16 mouse cellular contexts compared by ENCODE assay signal in the genomic region with DNA sequence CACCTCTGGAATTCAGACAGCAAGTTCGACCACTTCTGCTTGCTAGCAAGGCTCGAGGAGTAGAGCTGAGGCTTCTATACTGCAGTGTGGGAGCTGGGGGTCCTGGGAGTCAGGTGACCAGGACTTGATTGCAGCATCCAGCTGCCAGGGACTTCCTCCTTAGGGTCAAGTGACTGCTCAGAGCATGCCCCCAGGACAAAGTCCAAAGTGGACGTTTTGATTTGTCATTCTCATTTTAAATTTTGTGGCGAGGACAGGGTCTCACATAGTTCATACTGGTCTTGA.
A peak's percentile ranks its signal among the peaks of the same experiment; 100 is the strongest.
DNase-seq lines count a peak whose midpoint lies in the region; ATAC-seq and TF ChIP-seq lines count a peak whose summit lies in the region.
"Had no signal": no experiment of that assay in that cellular context is flagged by ENCODE, and none has a peak within 500 bp of the region (broad histone marks: within the 10 kb centered on the region; RNA-seq: fewer than 3 reads in every experiment).

No protein-coding gene starts in this region.

- DNase-seq in heart, adult 18-20 months: peak; percentile 36 to 47
- DNase-seq in heart, adult 8-10 months (ENCODE audit: low spot score): no peak
- DNase-seq in kidney, adult 9 months: peak; percentile 54
- DNase-seq in kidney, adult 11 months: no peak
- no peak for DNase-seq in heart, postnatal 0 days (ENCODE audit: low spot score)
- DNase-seq in cerebellum, postnatal 10 days: no peak
- DNase-seq: B cell, adult 2 months; cerebellum, adult 11-12 months; left cerebral cortex, postnatal 4 days; lung, postnatal 36 days; thymus, postnatal 36 days had no signal

- 22% methylated on average over 4 of the region's 4 CpGs for WGBS in bone marrow, adult 2 months
- 38% methylated on average over 4 of the region's 4 CpGs for WGBS in heart, postnatal 0 days

- H3K9ac ChIP-seq in heart, postnatal 0 days (replicated peaks; ENCODE audit: low read depth, low read length): no peak overlapping the region
- H3K9ac ChIP-seq: liver, embryonic 14.5 days had no signal

- H3K4me3 ChIP-seq in bone marrow, adult 2 months (replicated peaks; ENCODE audit: control insufficient read depth, low read depth, low read length): no peak overlapping the region
- H3K4me3 ChIP-seq in heart, postnatal 0 days (ENCODE audit: low read depth, low read length): no peak overlapping the region
- H3K4me3 ChIP-seq: erythroblast, embryonic 14.5 days had no signal

- no peak for TF ChIP-seq EP300 in heart, postnatal 0 days (IDR thresholded peaks at IDR 0.05; ENCODE audit: low read depth)

- no peaks in the 10 kb centered on the region for H3K27me3 ChIP-seq in heart, postnatal 0 days (ENCODE audit: control insufficient read depth, insufficient read depth, low read length)

- no peaks in the 10 kb centered on the region for H3K9me3 ChIP-seq in heart, postnatal 0 days (replicated peaks; ENCODE audit: control insufficient read depth, low read length)
- H3K9me3 ChIP-seq: G1E had no signal

- no peak for TF ChIP-seq CTCF in bone marrow, adult 2 months (IDR thresholded peaks at IDR 0.05; ENCODE audit: control insufficient read depth, insufficient read depth, low read length)
- TF ChIP-seq CTCF in heart, postnatal 0 days (IDR thresholded peaks at IDR 0.05; ENCODE audit: low read depth): no peak

- H3K4me1 ChIP-seq in bone marrow, adult 2 months (ENCODE audit: control insufficient read depth, insufficient read depth, low read length): no peaks in the 10 kb centered on the region
- H3K4me1 ChIP-seq in heart, postnatal 0 days (ENCODE audit: control insufficient read depth, insufficient read depth): peaks cover 3% of the 10 kb centered on the region; the same call in 1 of the 2 replicates

- no peak for TF ChIP-seq POLR2A in bone marrow, adult 2 months (IDR thresholded peaks at IDR 0.05; ENCODE audit: borderline replicate concordance, control insufficient read depth, low read depth, low read length)

- H3K27ac ChIP-seq in bone marrow, adult 2 months (ENCODE audit: control insufficient read depth, insufficient read depth, low read depth, low read length, poor library complexity): peak overlapping the region; percentile 15; the same call in 1 of the 2 replicates
- H3K27ac ChIP-seq in heart, postnatal 0 days (ENCODE audit: low read depth): peak overlapping the region; percentile 58
- H3K27ac ChIP-seq: liver, embryonic 14.5 days had no signal

- no peak for ATAC-seq in heart, postnatal 0 days (ENCODE audit: insufficient read depth, low read depth)
- ATAC-seq in erythroid progenitor cell, adult 5-6 weeks (replicated peaks; ENCODE audit: low FRiP score, poor library complexity, severe bottlenecking): no peak

- H3K36me3 ChIP-seq in heart, postnatal 0 days (replicated peaks; ENCODE audit: control insufficient read depth, insufficient read depth, low read length): peaks cover 35% of the 10 kb centered on the region

- H3K4me2 ChIP-seq in heart, postnatal 0 days (ENCODE audit: low read depth, low read length): no peak overlapping the region

Comparison
In these comparisons a context has a peak if more than half of its experiments do, and no peak if none do; other contexts are left out.
1. DNase-seq: peak in heart, adult 18-20 months (2 of 2) and kidney, adult 9 months (single experiment); none in heart, adult 8-10 months (single experiment), kidney, adult 11 months (single experiment), heart, postnatal 0 days (single experiment) and cerebellum, postnatal 10 days (0 of 2).